Mouse (Mus musculus) hindbrain, embryonic 12.5 days (tissue): ENCODE measurements around the gene Atxn1. TPM values are rescaled to one million over a fixed set of nuclear protein-coding genes. Genes with fewer than 3 reads are reported as not detected.

ENCODE experiments used
- ATAC-seq: fragments of 200-750 bp; cut with Nextera tagmentation; 2 replicates; pipeline ENCODE4 v1.8.0; 2017; ENCODE audit warnings: moderate TSS enrichment; ENCODE audit not compliant: low FRiP score
- H3K27ac ChIP-seq: fragments of 300-500 bp; sonication (generic); 2 replicates; pipeline ENCODE4 v1.5.1; 2016; ENCODE audit warnings: mild to moderate bottlenecking
- H3K27me3 ChIP-seq: fragments of 300-500 bp; sonication (generic); 2 replicates; pipeline ENCODE4 v1.6.1; 2016; ENCODE audit warnings: mild to moderate bottlenecking
- H3K36me3 ChIP-seq: fragments of 300-500 bp; sonication (generic); 2 replicates; pipeline ENCODE4 v1.6.1; 2016; ENCODE audit warnings: mild to moderate bottlenecking
- H3K4me1 ChIP-seq: fragments of 300-500 bp; sonication (generic); 2 replicates; pipeline ENCODE4 v1.6.1; 2016
- H3K4me2 ChIP-seq: fragments of 300-500 bp; sonication (generic); replicated peaks from 2 replicates; pipeline ENCODE4 v1.6.1; 2016; ENCODE audit warnings: mild to moderate bottlenecking
- H3K4me3 ChIP-seq: fragments of 300-500 bp; sonication (generic); 2 replicates; pipeline ENCODE4 v1.5.1; 2016; ENCODE audit warnings: mild to moderate bottlenecking
- H3K9ac ChIP-seq: fragments of 300-500 bp; sonication (generic); 2 replicates; pipeline ENCODE4 v1.6.1; 2016; ENCODE audit warnings: mild to moderate bottlenecking, moderate library complexity
- H3K9me3 ChIP-seq: fragments of 300-500 bp; sonication (generic); replicated peaks from 2 replicates; pipeline ENCODE4 v1.6.1; 2016; ENCODE audit warnings: mild to moderate bottlenecking
- WGBS: fragments of 180-500 bp; shearing (Covaris S2); methylation state at CpG from one replicate; pipeline ENCODE4 v1.1.7; 2016; 5-methylcytosine and 5-hydroxymethylcytosine counted together
- polyA plus RNA-seq: library from polyadenylated mRNA; unstranded; fragments of >200 nt; fragmentation: Nextera tagmentation; extraction: Ambion mirVana; gene quantifications from 2 replicates; pipeline ENCODE4 v1.2.1, GENCODE M21; 2016

Atxn1 gene
- polyA plus RNA-seq, 1 experiment from 2014 or later = 5.0 TPM

DNA sequence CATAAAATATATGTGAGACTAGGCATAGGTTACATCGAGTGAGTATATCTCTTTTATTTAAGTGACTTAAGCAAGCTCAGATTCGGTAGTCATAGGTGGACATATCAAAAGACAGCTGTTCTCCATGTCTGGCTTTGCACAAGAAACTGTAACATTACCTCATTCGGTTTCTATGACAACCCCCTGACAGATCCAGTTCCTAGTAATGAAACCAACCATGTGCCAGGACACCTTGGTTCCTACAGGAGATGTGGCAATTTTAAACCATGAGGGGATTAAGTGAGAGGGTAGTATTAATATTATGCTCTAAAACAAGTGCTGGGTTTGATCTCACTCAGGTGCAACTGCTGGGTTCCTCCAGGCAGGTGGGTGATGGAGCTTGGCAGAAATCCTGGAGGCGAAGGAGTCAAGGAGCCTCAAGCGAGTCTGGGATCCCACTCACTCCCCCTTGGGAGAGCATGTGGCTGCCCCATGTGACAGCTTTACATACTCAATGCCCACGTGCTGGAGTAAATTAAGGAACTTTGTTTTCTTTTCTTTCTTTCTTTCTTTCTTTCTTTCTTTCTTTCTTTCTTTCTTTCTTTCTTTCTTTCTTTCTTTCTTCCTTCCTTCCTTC, 320.9 kb downstream of the Atxn1 start:
- H3K27me3 ChIP-seq = no peaks in the 10 kb centered on the region
- no peaks in the 10 kb centered on the region for H3K9me3 ChIP-seq
- no peak overlapping the region for H3K27ac ChIP-seq
- no peak overlapping the region for H3K4me3 ChIP-seq
- H3K4me2 ChIP-seq = no peak overlapping the region
- H3K36me3 ChIP-seq = no peaks in the 10 kb centered on the region
- no peak overlapping the region for H3K9ac ChIP-seq
- 73% methylated on average over 6 of the region's 6 CpGs for WGBS
- H3K4me1 ChIP-seq = 0 out of 2 replicates have a peak, but pooled peaks cover 3% of the 10 kb centered on the region
- ATAC-seq = no peak

DNA sequence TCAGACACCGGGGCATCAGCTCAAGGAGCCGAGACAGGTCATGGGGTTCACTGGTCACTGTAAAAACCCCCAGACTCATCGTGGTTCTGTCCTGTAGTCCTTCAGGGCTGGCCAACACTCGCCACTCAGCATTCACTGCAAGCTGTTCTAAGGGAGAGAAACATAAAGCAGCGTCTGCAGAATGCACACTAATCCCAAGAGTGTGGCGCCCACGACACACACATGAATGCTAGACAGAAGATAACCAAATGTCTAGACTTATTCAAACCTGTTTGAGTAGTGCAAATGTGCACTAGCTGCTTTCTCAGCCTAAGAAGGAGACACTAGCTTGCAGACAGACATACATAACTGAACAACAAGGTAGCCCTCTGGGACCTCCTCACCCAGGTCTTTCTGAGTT, 321.9 kb downstream of the Atxn1 start:
- H3K4me1 ChIP-seq = 0 out of 2 replicates have a peak, but pooled peaks cover 3% of the 10 kb centered on the region
- ATAC-seq = no peak
- no peak overlapping the region for H3K4me3 ChIP-seq
- H3K9me3 ChIP-seq = no peaks in the 10 kb centered on the region
- H3K27me3 ChIP-seq = no peaks in the 10 kb centered on the region
- H3K27ac ChIP-seq = no peak overlapping the region
- H3K9ac ChIP-seq = no peak overlapping the region
- H3K4me2 ChIP-seq = no peak overlapping the region
- 84% methylated on average over 7 of the region's 7 CpGs for WGBS
- no peaks in the 10 kb centered on the region for H3K36me3 ChIP-seq

DNA sequence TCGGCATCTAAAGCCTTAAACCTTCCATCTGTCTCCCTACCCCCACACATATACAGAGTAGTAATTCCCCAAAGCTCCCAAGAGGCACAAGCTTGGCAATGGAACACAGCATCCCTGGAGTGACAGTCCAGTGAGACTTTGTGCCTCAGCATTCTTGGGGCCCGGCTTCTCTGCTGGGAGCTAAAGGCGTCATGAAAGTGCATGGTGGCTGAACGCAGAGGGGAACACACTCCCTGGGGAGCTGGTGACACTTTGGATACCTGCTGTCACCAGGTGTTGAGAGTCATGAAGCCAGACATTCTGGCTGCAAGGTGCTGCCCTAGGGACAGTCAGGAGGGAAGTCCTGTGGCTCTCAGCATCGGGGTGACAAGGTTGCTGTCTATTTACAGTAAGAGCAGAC, 324.4 kb downstream of the Atxn1 start:
- Histone ChIP-seq H3K9me3 (no peaks in the 10 kb centered on the region), H3K27me3 (no peaks in the 10 kb centered on the region), H3K27ac (no peak overlapping the region), H3K4me3 (no peak overlapping the region), H3K36me3 (no peaks in the 10 kb centered on the region), H3K4me1 (0 out of 2 replicates have a peak, but pooled peaks cover 3% of the 10 kb centered on the region), H3K9ac (no peak overlapping the region), H3K4me2 (no peak overlapping the region)
- no peak for ATAC-seq
- 56% methylated on average over 5 of the region's 5 CpGs for WGBS

DNA sequence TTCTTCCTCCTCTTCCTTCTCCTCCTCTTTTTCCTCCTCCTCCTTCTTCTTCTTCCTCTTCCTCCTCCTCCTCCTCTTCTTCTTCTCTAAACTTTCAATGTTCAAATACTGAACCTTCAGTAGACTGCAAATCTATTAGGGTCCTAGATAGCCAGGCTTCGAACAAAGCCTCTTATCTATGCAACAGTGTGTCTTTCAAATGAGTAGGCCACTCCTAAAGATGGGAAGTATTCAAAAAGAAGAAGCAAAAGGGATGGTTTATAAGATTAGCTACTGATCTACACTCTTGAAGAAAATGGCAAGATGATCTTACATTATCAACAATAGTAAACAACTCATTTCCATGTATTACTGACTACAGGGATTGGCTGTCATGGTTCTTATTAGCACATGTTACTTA, 326.5 kb downstream of the Atxn1 start:
- 90% methylated on average over 1 of the region's 1 CpGs for WGBS
- H3K4me1 ChIP-seq = 0 out of 2 replicates have a peak, but pooled peaks cover 3% of the 10 kb centered on the region
- no peak overlapping the region for H3K4me2 ChIP-seq
- ATAC-seq = no peak
- H3K27me3 ChIP-seq = no peaks in the 10 kb centered on the region
- no peak overlapping the region for H3K27ac ChIP-seq
- H3K36me3 ChIP-seq = no peaks in the 10 kb centered on the region
- no peaks in the 10 kb centered on the region for H3K9me3 ChIP-seq
- no peak overlapping the region for H3K4me3 ChIP-seq
- H3K9ac ChIP-seq = no peak overlapping the region

DNA sequence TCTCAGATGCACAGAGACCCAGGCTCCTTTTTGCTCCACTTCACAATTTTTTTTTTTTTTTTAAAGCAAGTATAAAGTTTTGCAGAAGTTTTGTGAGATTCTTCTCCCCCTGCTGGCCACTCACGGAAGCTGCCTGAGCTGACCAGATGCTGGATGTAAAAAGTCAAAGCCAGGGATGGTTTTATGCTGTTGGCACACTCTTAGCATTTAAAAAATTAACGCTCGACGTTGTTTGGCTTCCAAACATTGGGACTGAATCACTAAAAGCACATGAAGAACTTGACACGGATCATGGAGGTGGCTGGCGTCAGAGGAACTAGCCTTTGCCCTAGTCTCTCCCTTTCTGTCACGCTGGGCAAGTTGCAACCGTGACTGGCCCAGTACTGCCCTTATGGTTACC, 327.5 kb downstream of the Atxn1 start:
- no peak overlapping the region for H3K4me2 ChIP-seq
- 0 out of 2 replicates have a peak, but pooled peaks cover 3% of the 10 kb centered on the region for H3K4me1 ChIP-seq
- H3K9me3 ChIP-seq = no peaks in the 10 kb centered on the region
- 54% methylated on average over 8 of the region's 8 CpGs for WGBS
- no peak overlapping the region for H3K4me3 ChIP-seq
- H3K9ac ChIP-seq = no peak overlapping the region
- no peaks in the 10 kb centered on the region for H3K36me3 ChIP-seq
- H3K27me3 ChIP-seq = no peaks in the 10 kb centered on the region
- ATAC-seq = no peak
- H3K27ac ChIP-seq = no peak overlapping the region

DNA sequence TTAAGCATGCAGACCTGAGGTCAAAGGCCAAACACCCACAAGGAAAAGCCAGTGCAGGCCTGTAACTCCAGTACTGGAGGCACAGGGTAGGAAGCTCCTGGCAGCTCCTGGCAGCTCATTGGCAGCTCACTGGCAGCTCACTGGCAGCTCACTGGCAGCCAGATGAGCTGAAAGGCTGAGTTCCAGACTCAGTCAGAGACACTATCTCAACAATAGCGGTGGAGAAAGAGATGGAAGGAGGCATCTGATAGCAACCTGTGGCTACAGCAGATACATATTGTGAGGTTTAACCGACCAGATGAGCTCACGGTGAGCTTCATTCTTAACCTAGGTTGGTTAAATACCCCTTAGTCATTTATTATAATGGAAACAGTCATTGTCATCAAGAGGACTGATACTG, 328.4 kb downstream of the Atxn1 start:
- Histone ChIP-seq H3K27me3 (no peaks in the 10 kb centered on the region), H3K27ac (no peak overlapping the region), H3K36me3 (no peaks in the 10 kb centered on the region), H3K4me3 (no peak overlapping the region), H3K4me2 (no peak overlapping the region), H3K9ac (no peak overlapping the region), H3K9me3 (no peaks in the 10 kb centered on the region), H3K4me1 (0 out of 2 replicates have a peak, but pooled peaks cover 3% of the 10 kb centered on the region)
- 88% methylated on average over 3 of the region's 3 CpGs for WGBS
- no peak for ATAC-seq

DNA sequence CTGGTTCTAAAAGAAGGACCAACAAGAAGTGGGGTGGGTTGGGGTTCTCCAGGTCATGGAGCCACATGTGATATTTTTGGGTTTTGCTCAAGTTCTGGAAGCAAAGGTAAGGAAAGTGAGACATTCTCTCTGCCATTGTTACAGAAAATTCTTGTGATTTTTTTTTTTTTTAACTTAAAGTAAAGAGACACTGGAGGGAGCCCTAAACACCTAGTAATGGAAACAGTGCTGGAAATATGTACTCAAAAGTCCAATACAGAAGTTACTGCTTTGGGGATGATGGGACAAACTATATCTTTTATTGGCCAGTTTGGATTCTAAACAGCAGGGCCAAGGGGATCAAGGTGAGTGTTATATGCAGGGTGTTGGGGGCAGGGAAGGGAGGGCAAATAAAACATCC, 330.9 kb downstream of the Atxn1 start:
- Histone ChIP-seq H3K4me2 (no peak overlapping the region), H3K9ac (no peak overlapping the region), H3K27ac (no peak overlapping the region), H3K4me3 (no peak overlapping the region), H3K27me3 (no peaks in the 10 kb centered on the region), H3K4me1 (no peaks in the 10 kb centered on the region), H3K36me3 (no peaks in the 10 kb centered on the region), H3K9me3 (no peaks in the 10 kb centered on the region)
- no peak for ATAC-seq

DNA sequence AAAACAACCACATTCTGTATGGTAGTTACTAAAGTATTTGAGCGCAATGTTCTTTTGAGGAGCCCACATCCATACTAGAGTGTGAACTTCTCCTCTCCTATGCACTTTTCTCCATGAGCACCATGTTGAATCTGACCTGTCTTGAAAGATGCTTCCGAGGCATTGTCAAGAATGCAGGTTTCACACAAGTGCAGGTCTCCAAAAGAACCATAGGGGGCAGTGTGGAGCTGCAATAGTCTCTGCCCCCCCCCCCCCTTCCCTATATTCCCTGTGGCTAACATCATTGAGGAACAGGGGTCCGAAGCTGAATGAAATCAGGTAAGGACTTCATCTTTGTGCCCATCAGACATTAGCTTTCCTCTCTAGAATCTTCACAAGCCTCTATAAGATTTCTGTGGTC, 332.7 kb downstream of the Atxn1 start:
- Histone ChIP-seq H3K27ac (no peak overlapping the region), H3K36me3 (no peaks in the 10 kb centered on the region), H3K4me2 (no peak overlapping the region), H3K4me1 (no peaks in the 10 kb centered on the region), H3K9ac (no peak overlapping the region), H3K9me3 (no peaks in the 10 kb centered on the region), H3K4me3 (no peak overlapping the region), H3K27me3 (no peaks in the 10 kb centered on the region)
- ATAC-seq = no peak
- 84% methylated on average over 3 of the region's 3 CpGs for WGBS

DNA sequence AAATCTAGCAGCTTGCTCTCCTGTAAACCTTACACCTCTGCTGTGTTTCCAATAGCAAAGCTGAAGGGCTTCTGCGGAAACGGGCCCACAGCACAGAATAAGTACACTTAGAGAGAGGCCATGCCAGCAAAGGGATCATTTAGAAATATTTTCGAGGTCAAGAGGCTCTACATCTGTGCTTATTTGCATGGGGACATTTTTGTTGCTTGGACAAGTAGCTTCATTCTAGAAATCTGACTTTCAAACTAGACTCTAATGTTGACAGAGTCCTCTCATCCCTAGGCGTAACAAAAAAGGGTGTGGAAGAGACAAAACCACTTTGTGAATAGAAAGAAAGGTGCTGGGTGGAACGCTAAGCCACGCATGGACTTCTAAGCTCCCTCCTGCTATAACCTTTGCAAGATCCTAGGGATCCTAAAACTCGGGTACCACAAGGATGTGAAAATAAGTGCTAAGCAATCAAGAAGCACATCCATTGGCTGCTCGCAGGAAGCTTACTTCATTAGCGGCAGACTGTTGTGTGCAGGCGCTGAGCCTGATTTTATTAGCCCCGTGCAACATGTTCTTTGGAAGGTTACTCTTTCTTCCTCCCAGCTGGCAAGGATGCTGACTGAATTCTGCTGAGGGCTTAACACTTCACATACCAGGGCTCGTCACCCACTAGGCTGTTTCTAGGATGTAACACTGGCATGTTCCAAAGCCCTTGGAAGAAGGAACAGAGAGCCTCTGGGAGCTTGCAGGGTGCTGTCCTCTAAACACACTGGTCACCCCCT, 334.1 kb downstream of the Atxn1 start:
- Histone ChIP-seq H3K4me2 (no peak overlapping the region), H3K4me3 (no peak overlapping the region), H3K36me3 (no peaks in the 10 kb centered on the region), H3K9ac (no peak overlapping the region), H3K27ac (no peak overlapping the region), H3K4me1 (no peaks in the 10 kb centered on the region), H3K9me3 (no peaks in the 10 kb centered on the region), H3K27me3 (no peaks in the 10 kb centered on the region)
- no peak for ATAC-seq
- 81% methylated on average over 12 of the region's 12 CpGs for WGBS

DNA sequence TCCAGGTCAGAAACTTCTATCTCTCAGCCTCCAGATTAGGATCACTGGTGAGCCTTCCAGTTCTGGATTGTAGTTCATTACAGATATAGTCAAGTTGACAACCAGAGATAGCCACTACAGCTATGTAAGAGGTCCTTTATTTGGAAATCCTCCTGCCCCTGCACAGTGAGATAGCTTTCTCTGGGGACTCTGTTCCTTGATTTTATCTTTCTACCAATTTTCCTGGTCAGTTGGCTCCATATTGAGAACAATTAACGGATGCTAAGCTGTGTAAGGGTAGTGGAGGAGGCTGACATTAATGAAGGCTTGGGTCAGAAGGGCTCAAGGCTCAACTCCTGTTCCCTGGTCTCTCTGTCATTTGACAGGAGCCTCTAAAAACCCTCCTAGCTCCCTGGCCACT, 335.1 kb downstream of the Atxn1 start:
- no peak for ATAC-seq
- WGBS = 74% methylated on average over 1 of the region's 1 CpGs
- Histone ChIP-seq H3K36me3 (no peaks in the 10 kb centered on the region), H3K4me3 (no peak overlapping the region), H3K27me3 (no peaks in the 10 kb centered on the region), H3K9me3 (no peaks in the 10 kb centered on the region), H3K27ac (no peak overlapping the region), H3K9ac (no peak overlapping the region), H3K4me2 (no peak overlapping the region), H3K4me1 (no peaks in the 10 kb centered on the region)

DNA sequence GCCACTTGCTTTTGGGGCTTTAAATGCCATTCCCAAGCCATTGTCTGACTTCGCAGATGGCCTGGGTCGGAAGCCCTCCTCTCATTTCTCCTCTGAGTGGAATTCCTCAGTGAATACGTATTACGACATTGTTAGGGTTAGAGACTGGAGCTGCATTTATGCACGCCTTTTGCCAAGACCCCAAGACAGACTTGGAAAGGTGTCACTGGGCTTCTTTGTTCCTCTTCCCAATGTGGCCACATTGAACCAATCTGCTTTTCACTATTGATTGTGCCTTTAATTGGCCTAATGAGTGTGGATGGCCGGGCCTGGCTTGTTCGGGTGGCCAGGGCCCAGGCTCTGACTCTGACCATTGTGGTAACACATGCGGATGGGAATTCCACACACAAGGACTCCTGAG, 336.5 kb downstream of the Atxn1 start:
- Histone ChIP-seq H3K4me2 (no peak overlapping the region), H3K36me3 (no peaks in the 10 kb centered on the region), H3K9me3 (no peaks in the 10 kb centered on the region), H3K27ac (no peak overlapping the region), H3K4me1 (no peaks in the 10 kb centered on the region), H3K4me3 (no peak overlapping the region), H3K9ac (no peak overlapping the region), H3K27me3 (no peaks in the 10 kb centered on the region)
- 82% methylated on average over 8 of the region's 8 CpGs for WGBS
- no peak for ATAC-seq

DNA sequence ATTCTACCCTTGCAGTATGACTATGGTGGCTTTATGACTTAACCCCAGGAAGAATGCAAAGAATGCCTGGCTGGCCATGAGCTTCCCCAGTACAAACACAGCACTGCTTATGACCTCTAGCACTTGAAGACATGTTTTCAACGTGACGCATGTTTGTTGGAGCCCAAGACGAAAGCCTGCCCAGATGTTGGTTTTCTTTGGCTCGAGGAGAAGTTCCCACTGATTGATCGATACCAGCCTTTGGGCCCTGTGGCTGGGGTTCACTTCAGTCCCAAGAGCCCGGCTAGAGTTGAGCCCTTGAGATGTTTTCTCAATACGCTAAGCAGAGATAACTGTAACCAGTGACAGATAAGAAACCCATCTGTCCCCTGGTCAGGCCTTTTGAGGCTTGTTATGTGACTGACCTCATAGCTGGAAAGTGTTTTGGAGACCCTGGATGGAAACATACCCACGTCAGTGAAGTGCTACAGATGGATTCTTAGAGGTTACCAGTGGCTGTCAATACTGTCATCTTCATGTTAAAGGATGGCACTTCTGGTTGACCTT, 337.5 kb downstream of the Atxn1 start:
- WGBS = 67% methylated on average over 8 of the region's 8 CpGs
- no peak overlapping the region for H3K4me2 ChIP-seq
- H3K9ac ChIP-seq = no peak overlapping the region
- H3K4me1 ChIP-seq = no peaks in the 10 kb centered on the region
- no peaks in the 10 kb centered on the region for H3K36me3 ChIP-seq
- no peak for ATAC-seq
- no peak overlapping the region for H3K27ac ChIP-seq
- no peak overlapping the region for H3K4me3 ChIP-seq
- H3K27me3 ChIP-seq = no peaks in the 10 kb centered on the region
- no peaks in the 10 kb centered on the region for H3K9me3 ChIP-seq

DNA sequence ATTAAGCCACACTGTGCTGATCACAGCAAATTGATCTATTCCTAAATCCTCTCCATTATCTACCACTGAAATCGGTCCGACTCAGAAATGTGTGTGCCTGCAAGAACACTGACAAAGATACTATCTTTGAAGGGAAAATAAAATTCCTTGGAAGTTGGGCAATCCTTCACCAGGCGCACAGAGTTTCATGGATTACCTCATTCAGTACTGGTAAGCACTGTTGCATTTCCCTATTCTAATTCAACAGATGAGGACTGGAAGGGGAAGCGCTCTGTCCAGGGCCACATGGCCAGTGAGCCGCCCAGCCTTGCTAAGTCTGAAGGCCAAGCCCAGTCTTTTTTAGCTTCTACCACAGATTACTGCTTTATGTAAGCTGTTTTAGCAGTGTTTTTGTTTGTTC, 339.1 kb downstream of the Atxn1 start:
- Histone ChIP-seq H3K4me2 (no peak overlapping the region), H3K36me3 (no peaks in the 10 kb centered on the region), H3K27ac (no peak overlapping the region), H3K27me3 (no peaks in the 10 kb centered on the region), H3K4me3 (no peak overlapping the region), H3K9me3 (no peaks in the 10 kb centered on the region), H3K9ac (no peak overlapping the region), H3K4me1 (no peaks in the 10 kb centered on the region; the same call in 1 of the 2 replicates)
- ATAC-seq = no peak
- WGBS = 92% methylated on average over 5 of the region's 5 CpGs
